Mouse (Mus musculus) olfactory bulb, adult 2 months (tissue): ENCODE results near the gene Pdlim7.

ENCODE experiments used
- CTCF ChIP-seq: fragments of 200-500 bp; IDR thresholded peaks from 2 replicates; pipeline ENCODE4 v1.5.1; 2012; ENCODE audit warnings: low read depth, mild to moderate bottlenecking, low read length, moderate library complexity; ENCODE audit not compliant: insufficient read depth
- POLR2A ChIP-seq: fragments of 200-500 bp; IDR thresholded peaks from 2 replicates; pipeline ENCODE4 v1.6.1; 2012; ENCODE audit warnings: mild to moderate bottlenecking, low read depth, low read length, moderate library complexity; ENCODE audit not compliant: insufficient read depth

- TF ChIP-seq POLR2A (no peak), CTCF (no peak)
Observed at GRCm38 (mm10) chr13:55498906-55499305, 14.6 kb downstream of the Pdlim7 start.
